Mouse (Mus musculus) stomach, embryonic 15.5 days (tissue): ENCODE measurements around the gene Elp4. TPM values are rescaled to one million over a fixed set of nuclear protein-coding genes. Genes with fewer than 3 reads are reported as not detected.

Source experiments
- ATAC-seq: fragments of 200-750 bp; cut with Nextera tagmentation; 2 replicates; pipeline ENCODE4 v1.8.0; 2017; ENCODE audit warnings: low read depth, moderate number of reproducible peaks, moderate TSS enrichment; ENCODE audit not compliant: insufficient read depth, low FRiP score
- H3K27ac ChIP-seq: fragments of 300-500 bp; sonication (generic); 2 replicates; pipeline ENCODE4 v1.5.1; 2015; ENCODE audit warnings: mild to moderate bottlenecking, inconsistent platforms
- H3K27me3 ChIP-seq: fragments of 300-500 bp; sonication (generic); replicated peaks from 2 replicates; pipeline ENCODE4 v1.6.1; 2015; ENCODE audit warnings: inconsistent platforms
- H3K36me3 ChIP-seq: fragments of 300-500 bp; sonication (generic); 2 replicates; pipeline ENCODE4 v1.6.1; 2015; ENCODE audit warnings: inconsistent platforms
- H3K4me1 ChIP-seq: fragments of 300-500 bp; sonication (generic); 2 replicates; pipeline ENCODE4 v1.6.1; 2015; ENCODE audit warnings: inconsistent platforms
- H3K4me2 ChIP-seq: fragments of 300-500 bp; sonication (generic); 2 replicates; pipeline ENCODE4 v1.6.1; 2015; ENCODE audit warnings: mild to moderate bottlenecking, inconsistent platforms
- H3K4me3 ChIP-seq: fragments of 300-500 bp; sonication (generic); replicated peaks from 2 replicates; pipeline ENCODE4 v1.5.1; 2015; ENCODE audit warnings: inconsistent platforms
- H3K9ac ChIP-seq: fragments of 300-500 bp; sonication (generic); 2 replicates; pipeline ENCODE4 v1.6.1; 2015; ENCODE audit warnings: inconsistent platforms
- H3K9me3 ChIP-seq: fragments of 300-500 bp; sonication (generic); 2 replicates; pipeline ENCODE4 v1.6.1; 2016; ENCODE audit warnings: inconsistent platforms
- WGBS: fragments of 180-500 bp; shearing (Covaris S2); methylation state at CpG from one replicate; pipeline ENCODE4 v1.1.7; 2015; 5-methylcytosine and 5-hydroxymethylcytosine counted together
- polyA plus RNA-seq: library from polyadenylated mRNA; unstranded; fragments of >200 nt; fragmentation: Nextera tagmentation; extraction: Ambion mirVana; gene quantifications from 2 replicates; pipeline ENCODE4 v1.2.1, GENCODE M21; 2015

Gene Elp4
- polyA plus RNA-seq, 1 experiment from 2014 or later, result 37.3 TPM

- Histone ChIP-seq H3K4me3 (no peak overlapping the region), H3K4me2 (no peak overlapping the region), H3K9me3 (no peaks in the 10 kb centered on the region), H3K9ac (no peak overlapping the region), H3K27me3 (no peaks in the 10 kb centered on the region), H3K4me1 (no peaks in the 10 kb centered on the region), H3K36me3 (no peaks in the 10 kb centered on the region), H3K27ac (no peak overlapping the region)
- 32% methylated on average over 6 of the region's 6 CpGs for WGBS
- no peak for ATAC-seq
These were observed 125.0 kb downstream of the Elp4 start for GRCm38 (mm10) chr2:105779320-105779891.

GRCm38 (mm10) chr2:105771314-105771713 lies 133.1 kb downstream of the Elp4 start:
- H3K4me3 ChIP-seq, result no peak overlapping the region
- H3K27me3 ChIP-seq, result no peaks in the 10 kb centered on the region
- no peak overlapping the region for H3K27ac ChIP-seq
- H3K9me3 ChIP-seq, result no peaks in the 10 kb centered on the region
- WGBS, result 66% methylated on average over 3 of the region's 3 CpGs
- no peaks in the 10 kb centered on the region for H3K36me3 ChIP-seq
- H3K9ac ChIP-seq, result no peak overlapping the region
- no peak for ATAC-seq
- no peak overlapping the region for H3K4me2 ChIP-seq
- H3K4me1 ChIP-seq, result no peaks in the 10 kb centered on the region

GRCm38 (mm10) chr2:105769747-105770328 lies 134.5 kb downstream of the Elp4 start:
- no peak overlapping the region for H3K4me3 ChIP-seq
- H3K36me3 ChIP-seq, result no peaks in the 10 kb centered on the region
- 73% methylated on average over 4 of the region's 4 CpGs for WGBS
- no peak overlapping the region for H3K27ac ChIP-seq
- no peak overlapping the region for H3K4me2 ChIP-seq
- H3K4me1 ChIP-seq, result no peaks in the 10 kb centered on the region
- H3K9ac ChIP-seq, result no peak overlapping the region
- H3K9me3 ChIP-seq, result no peaks in the 10 kb centered on the region
- peak; percentile 60; the same call in 1 of the 2 replicates for ATAC-seq
- no peaks in the 10 kb centered on the region for H3K27me3 ChIP-seq

- Histone ChIP-seq H3K4me2 (no peak overlapping the region), H3K9ac (no peak overlapping the region), H3K9me3 (no peaks in the 10 kb centered on the region), H3K27me3 (no peaks in the 10 kb centered on the region), H3K4me3 (no peak overlapping the region), H3K27ac (no peak overlapping the region), H3K4me1 (no peaks in the 10 kb centered on the region), H3K36me3 (no peaks in the 10 kb centered on the region)
- WGBS, result 61% methylated on average over 1 of the region's 1 CpGs
- no peak for ATAC-seq
These were observed 150.9 kb downstream of the Elp4 start for GRCm38 (mm10) chr2:105753512-105753911.

GRCm38 (mm10) chr2:105749111-105749510 lies 155.3 kb downstream of the Elp4 start:
- Histone ChIP-seq H3K9ac (no peak overlapping the region), H3K4me1 (no peaks in the 10 kb centered on the region), H3K4me2 (no peak overlapping the region), H3K9me3 (no peaks in the 10 kb centered on the region), H3K27me3 (no peaks in the 10 kb centered on the region), H3K27ac (no peak overlapping the region), H3K36me3 (no peaks in the 10 kb centered on the region), H3K4me3 (no peak overlapping the region)
- peak; percentile 63; the same call in 1 of the 2 replicates for ATAC-seq
- WGBS, result 76% methylated on average over 5 of the region's 5 CpGs

GRCm38 (mm10) chr2:105746896-105747295 lies 157.5 kb downstream of the Elp4 start:
- no peaks in the 10 kb centered on the region for H3K36me3 ChIP-seq
- WGBS, result 77% methylated on average over 7 of the region's 7 CpGs
- no peak overlapping the region for H3K9ac ChIP-seq
- H3K27ac ChIP-seq, result no peak overlapping the region
- ATAC-seq, result no peak
- H3K9me3 ChIP-seq, result no peaks in the 10 kb centered on the region
- H3K4me3 ChIP-seq, result no peak overlapping the region
- no peak overlapping the region for H3K4me2 ChIP-seq
- no peaks in the 10 kb centered on the region for H3K4me1 ChIP-seq
- no peaks in the 10 kb centered on the region for H3K27me3 ChIP-seq

GRCm38 (mm10) chr2:105736166-105736565 lies 168.2 kb downstream of the Elp4 start:
- Histone ChIP-seq H3K4me2 (no peak overlapping the region), H3K4me3 (no peak overlapping the region), H3K27me3 (no peaks in the 10 kb centered on the region), H3K27ac (no peak overlapping the region), H3K4me1 (no peaks in the 10 kb centered on the region), H3K9ac (no peak overlapping the region), H3K9me3 (no peaks in the 10 kb centered on the region), H3K36me3 (no peaks in the 10 kb centered on the region)
- no peak for ATAC-seq

GRCm38 (mm10) chr2:105730704-105731103 lies 173.7 kb downstream of the Elp4 start:
- H3K9ac ChIP-seq, result no peak overlapping the region
- no peak for ATAC-seq
- H3K4me1 ChIP-seq, result no peaks in the 10 kb centered on the region
- H3K27me3 ChIP-seq, result no peaks in the 10 kb centered on the region
- no peaks in the 10 kb centered on the region for H3K36me3 ChIP-seq
- H3K4me3 ChIP-seq, result no peak overlapping the region
- no peaks in the 10 kb centered on the region for H3K9me3 ChIP-seq
- 91% methylated on average over 3 of the region's 3 CpGs for WGBS
- no peak overlapping the region for H3K27ac ChIP-seq
- no peak overlapping the region for H3K4me2 ChIP-seq

- Histone ChIP-seq H3K9me3 (no peaks in the 10 kb centered on the region), H3K9ac (no peak overlapping the region), H3K4me2 (no peak overlapping the region), H3K27me3 (no peaks in the 10 kb centered on the region), H3K4me3 (no peak overlapping the region), H3K4me1 (no peaks in the 10 kb centered on the region), H3K27ac (no peak overlapping the region), H3K36me3 (no peaks in the 10 kb centered on the region)
- WGBS, result 71% methylated on average over 9 of the region's 9 CpGs
- no peak for ATAC-seq
These were observed 177.7 kb downstream of the Elp4 start for GRCm38 (mm10) chr2:105726657-105727056.

GRCm38 (mm10) chr2:105715409-105716115 lies 188.8 kb downstream of the Elp4 start:
- H3K36me3 ChIP-seq, result no peaks in the 10 kb centered on the region
- no peaks in the 10 kb centered on the region for H3K4me1 ChIP-seq
- no peak overlapping the region for H3K4me2 ChIP-seq
- 80% methylated on average over 8 of the region's 8 CpGs for WGBS
- no peak overlapping the region for H3K9ac ChIP-seq
- no peak overlapping the region for H3K4me3 ChIP-seq
- H3K27me3 ChIP-seq, result no peaks in the 10 kb centered on the region
- no peak overlapping the region for H3K27ac ChIP-seq
- no peaks in the 10 kb centered on the region for H3K9me3 ChIP-seq
- ATAC-seq, result no peak

GRCm38 (mm10) chr2:105710511-105710910 lies 193.9 kb downstream of the Elp4 start:
- Histone ChIP-seq H3K4me2 (no peak overlapping the region), H3K4me3 (no peak overlapping the region), H3K27me3 (no peaks in the 10 kb centered on the region), H3K36me3 (no peaks in the 10 kb centered on the region), H3K9me3 (no peaks in the 10 kb centered on the region), H3K4me1 (no peaks in the 10 kb centered on the region), H3K27ac (no peak overlapping the region), H3K9ac (no peak overlapping the region)
- no peak for ATAC-seq
- WGBS, result 85% methylated on average over 3 of the region's 3 CpGs

- ATAC-seq, result no peak
- H3K4me3 ChIP-seq, result no peak overlapping the region
- H3K4me2 ChIP-seq, result no peak overlapping the region
- no peaks in the 10 kb centered on the region for H3K36me3 ChIP-seq
- H3K27me3 ChIP-seq, result no peaks in the 10 kb centered on the region
- H3K27ac ChIP-seq, result no peak overlapping the region
- WGBS, result 87% methylated on average over 3 of the region's 3 CpGs
- no peaks in the 10 kb centered on the region for H3K9me3 ChIP-seq
- no peaks in the 10 kb centered on the region for H3K4me1 ChIP-seq
- H3K9ac ChIP-seq, result no peak overlapping the region
These were observed 195.2 kb downstream of the Elp4 start for GRCm38 (mm10) chr2:105709126-105709525.
